8 mouse cellular contexts compared by ENCODE assay signal in genomic region chr19:6951381-6951968, GRCm38 (mm10). TPM values are rescaled to one million over a fixed set of nuclear protein-coding genes. Genes with fewer than 3 reads are reported as not detected.
A peak's percentile ranks its signal among the peaks of the same experiment; 100 is the strongest.
DNase-seq lines count a peak whose midpoint lies in the region; ATAC-seq lines count a peak whose summit lies in the region.

No protein-coding gene starts in this region.

- peak overlapping the region; percentile 98 for H3K27ac ChIP-seq in hindbrain, embryonic 11.5 days (ENCODE audit: low read depth, low read length)

- H3K9ac ChIP-seq in hindbrain, embryonic 11.5 days (ENCODE audit: low read depth, low read length), result peak overlapping the region; percentile 88

- ATAC-seq in frontal cortex, adult (ENCODE audit: low TSS enrichment), result peak; percentile 78
- ATAC-seq in hindbrain, embryonic 11.5 days (ENCODE audit: low FRiP score), result peak; percentile 84

- no peaks in the 10 kb centered on the region; the same call in 1 of the 2 replicates for H3K27me3 ChIP-seq in hindbrain, embryonic 11.5 days (ENCODE audit: control insufficient read depth, insufficient read depth, low read length)

- DNase-seq in MN1 (ENCODE audit: low spot score), result peak; percentile 92
- peak; percentile 95 for DNase-seq in cerebellum, adult 9-10 months
- DNase-seq in hindbrain, embryonic 11.5 days (ENCODE audit: low spot score), result peak; percentile 94
- peak; percentile 90 to 96 for DNase-seq in layer of hippocampus, postnatal 14 days (ENCODE audit: low spot score in 2 of 2)
- DNase-seq in lung, postnatal 14 days, result peak; percentile 94
- DNase-seq in retina, adult 2 months (ENCODE audit: low read depth, low spot score), result peak; percentile 88
- DNase-seq in thymus, postnatal 36 days, result peak; percentile 84 to 85

- H3K4me1 ChIP-seq in hindbrain, embryonic 11.5 days (replicated peaks; ENCODE audit: control insufficient read depth, insufficient read depth, low read length), result peaks cover 12% of the 10 kb centered on the region; the same call in 1 of the 2 replicates

- no peaks in the 10 kb centered on the region for H3K9me3 ChIP-seq in hindbrain, embryonic 11.5 days (ENCODE audit: control insufficient read depth, low read length)

- H3K4me2 ChIP-seq in hindbrain, embryonic 11.5 days (replicated peaks; ENCODE audit: low read depth, low read length), result peak overlapping the region; percentile 71

- WGBS in hindbrain, embryonic 11.5 days, result under 1% methylated on average over 35 of the region's 35 CpGs

- H3K4me3 ChIP-seq in hindbrain, embryonic 11.5 days (ENCODE audit: low read depth, low read length), result peak overlapping the region; percentile 66

- H3K36me3 ChIP-seq in hindbrain, embryonic 11.5 days (ENCODE audit: control insufficient read depth, insufficient read depth, low read length), result 0 out of 2 replicates have a peak, but pooled peaks cover 2% of the 10 kb centered on the region

RNA-seq across cellular contexts. Expression of gene Gpr137, which starts 9.2 kb away (rescaled TPM):
- polyA plus RNA-seq in hindbrain, embryonic 11.5 days (2014; fragmentation: Nextera tagmentation; extraction: Ambion mirVana), result 27.9 and 34.0 TPM in 2 replicates
- 10 to 100 TPM; 88.1 to 94.9 TPM for total RNA-seq in layer of hippocampus, postnatal 14 days (2021)

RNA-seq across cellular contexts. Expression of gene Bad, which starts 9.8 kb away (rescaled TPM):
- 61.7 and 63.9 TPM in 2 replicates for polyA plus RNA-seq in hindbrain, embryonic 11.5 days (2014; fragmentation: Nextera tagmentation; extraction: Ambion mirVana)
- 10 to 100 TPM; 37.4 to 39.2 TPM for total RNA-seq in layer of hippocampus, postnatal 14 days (2021)

RNA-seq across cellular contexts. Expression of gene Kcnk4, which starts 17.2 kb away (rescaled TPM):
- 0.18 and 0.49 TPM in 2 replicates for polyA plus RNA-seq in hindbrain, embryonic 11.5 days (2014; fragmentation: Nextera tagmentation; extraction: Ambion mirVana)
- total RNA-seq in layer of hippocampus, postnatal 14 days (2021), result 10 to 100 TPM; 26.2 to 26.9 TPM

RNA-seq across cellular contexts. Expression of gene Ppp1r14b, which starts 23.3 kb away (rescaled TPM):
- 180 and 249 TPM in 2 replicates for polyA plus RNA-seq in hindbrain, embryonic 11.5 days (2014; fragmentation: Nextera tagmentation; extraction: Ambion mirVana)
- 100 to 1,000 TPM in 1 of 2 experiments, 10 to 100 TPM in 1; 96.6 to 107 TPM for total RNA-seq in layer of hippocampus, postnatal 14 days (2021)

RNA-seq across cellular contexts. Expression of gene Plcb3, which starts 24.8 kb away (rescaled TPM):
- polyA plus RNA-seq in hindbrain, embryonic 11.5 days (2014; fragmentation: Nextera tagmentation; extraction: Ambion mirVana), result 14.6 and 14.8 TPM in 2 replicates
- total RNA-seq in layer of hippocampus, postnatal 14 days (2021), result 10 to 100 TPM; 14.7 to 15.9 TPM

Comparison
In these comparisons a context has a peak if more than half of its experiments do, and no peak if none do; other contexts are left out.
1. Peak in every context shown above with its lines: DNase-seq, ATAC-seq, H3K4me3 ChIP-seq and H3K27ac ChIP-seq.